Mouse (Mus musculus) heart, adult 2 months (tissue): ENCODE data around the gene Rnf114.

Source experiments
- CTCF ChIP-seq: fragments of 200-600 bp; IDR thresholded peaks from 2 replicates; pipeline ENCODE4 v1.8.1; 2022; ENCODE audit warnings: antibody characterized with exemption, mild to moderate bottlenecking, moderate library complexity
- POLR2A ChIP-seq: fragments of 200-500 bp; IDR thresholded peaks from 2 replicates; pipeline ENCODE4 v1.6.1; 2011; ENCODE audit warnings: mild to moderate bottlenecking, low read depth, low read length, control low read depth; ENCODE audit not compliant: insufficient read depth

DNA sequence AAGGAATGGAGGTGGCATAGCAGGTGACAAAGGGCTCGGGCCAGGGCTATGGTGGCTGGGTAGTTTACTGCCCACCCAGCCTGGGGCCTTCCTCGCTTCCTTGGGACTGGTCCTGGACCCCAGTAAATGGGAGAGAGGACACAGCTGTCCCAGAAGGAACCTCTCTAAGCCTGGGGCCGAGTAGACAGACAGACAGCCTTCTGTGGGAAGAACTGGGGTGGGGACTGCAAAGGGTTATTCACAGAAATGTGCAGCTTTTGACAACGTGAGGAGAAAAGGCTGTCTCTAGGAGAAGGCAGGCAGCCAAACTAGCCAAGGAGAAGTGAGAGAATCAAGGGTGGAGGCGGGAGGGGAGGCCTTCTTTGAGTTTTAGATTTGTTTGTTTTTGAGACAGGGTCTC is 52.0 kb downstream of the Rnf114 start:
- TF ChIP-seq CTCF, result no peak
- TF ChIP-seq POLR2A, result no peak
